Mouse (Mus musculus): ENCODE measurements around the gene Dync1i2. TPM values are rescaled to one million over a fixed set of nuclear protein-coding genes. Genes with fewer than 3 reads are reported as not detected.

Dync1i2 gene
- polyA plus RNA-seq, 1 experiment from 2014 or later, result 180 TPM

GRCm38 (mm10) chr2:71309726-71310125 is 98.2 kb downstream of the Dync1i2 start:
- Histone ChIP-seq H3K4me3 (no peak overlapping the region), H3K27ac (no peak overlapping the region), H3K4me1 (peaks cover 2% of the 10 kb centered on the region; the same call in 1 of the 2 replicates), H3K4me2 (replicated peaks) (no peak overlapping the region), H3K9me3 (no peaks in the 10 kb centered on the region), H3K9ac (no peak overlapping the region), H3K27me3 (replicated peaks) (no peaks in the 10 kb centered on the region), H3K36me3 (peaks cover 17% of the 10 kb centered on the region)
- ATAC-seq (ENCODE audit: low FRiP score, low read depth), result no peak
- 41% methylated on average over 2 of the region's 2 CpGs for WGBS

DNA sequence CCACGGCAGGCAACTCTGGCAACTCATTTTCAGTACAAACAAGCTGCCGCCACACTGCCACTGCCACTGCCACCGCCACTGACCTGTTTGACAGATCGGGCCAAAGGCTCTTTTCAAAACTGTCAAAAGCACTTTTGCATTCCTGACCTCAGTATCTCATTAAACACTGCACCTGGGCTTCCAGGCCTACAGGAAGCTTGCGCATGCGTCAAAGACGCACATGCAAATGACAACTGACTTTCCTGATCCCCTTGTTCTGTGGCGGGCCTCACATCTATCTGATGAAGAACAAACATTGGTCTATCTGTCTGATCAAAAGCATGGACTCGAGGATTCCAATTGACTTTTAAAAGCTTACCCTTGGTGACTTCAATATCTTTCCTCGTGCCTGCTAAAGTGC is 100.6 kb downstream of the Dync1i2 start:
- H3K9ac ChIP-seq, result no peak overlapping the region
- peaks cover 14% of the 10 kb centered on the region; the same call in 1 of the 2 replicates for H3K36me3 ChIP-seq
- no peak for ATAC-seq (ENCODE audit: low FRiP score, low read depth)
- WGBS, result 78% methylated on average over 10 of the region's 10 CpGs
- H3K4me2 ChIP-seq (replicated peaks), result no peak overlapping the region
- H3K4me3 ChIP-seq, result no peak overlapping the region
- H3K27me3 ChIP-seq (replicated peaks), result no peaks in the 10 kb centered on the region
- no peak overlapping the region for H3K27ac ChIP-seq
- peaks cover 12% of the 10 kb centered on the region; the same call in 1 of the 2 replicates for H3K4me1 ChIP-seq
- H3K9me3 ChIP-seq, result no peaks in the 10 kb centered on the region

Other genes starting within 250 kb of the Dync1i2 start
- 34.5 and 35.7 TPM in 2 replicates for gene Dcaf17, start 156.4 kb upstream of the Dync1i2 start, polyA plus RNA-seq (2016; fragmentation: Nextera tagmentation; extraction: Ambion mirVana)
- gene Mettl8, start 156.1 kb upstream of the Dync1i2 start, polyA plus RNA-seq (2016; fragmentation: Nextera tagmentation; extraction: Ambion mirVana), result 22.1 and 26.3 TPM in 2 replicates
- 0.51 and 0.83 TPM in 2 replicates for gene Cybrd1, start 93.8 kb upstream of the Dync1i2 start, polyA plus RNA-seq (2016; fragmentation: Nextera tagmentation; extraction: Ambion mirVana)
- gene Slc25a12, start 156.0 kb downstream of the Dync1i2 start, polyA plus RNA-seq (2016; fragmentation: Nextera tagmentation; extraction: Ambion mirVana), result 45.3 and 46.4 TPM in 2 replicates
- gene Hat1, start 177.3 kb downstream of the Dync1i2 start, polyA plus RNA-seq (2016; fragmentation: Nextera tagmentation; extraction: Ambion mirVana), result 87.2 and 89.4 TPM in 2 replicates
- 30.5 and 34.3 TPM in 2 replicates for gene Metap1d, start 241.6 kb downstream of the Dync1i2 start, polyA plus RNA-seq (2016; fragmentation: Nextera tagmentation; extraction: Ambion mirVana)

Measured in neural tube, embryonic 12.5 days (tissue).